Comparison of ENCODE assay signal across 11 mouse cellular contexts in genomic region chr9:42109131-42109530, GRCm38 (mm10). TPM values are rescaled to one million over a fixed set of nuclear protein-coding genes. Genes with fewer than 3 reads are reported as not detected.
DNase-seq lines count a peak whose midpoint lies in the region; ATAC-seq and TF ChIP-seq lines count a peak whose summit lies in the region.
"Had no signal": no experiment of that assay in that cellular context is flagged by ENCODE, and none has a peak within 500 bp of the region (broad histone marks: within the 10 kb centered on the region; RNA-seq: fewer than 3 reads in every experiment).

No protein-coding gene starts in this region.

- 48% methylated on average over 5 of the region's 5 CpGs for WGBS in kidney, adult 2 months
- 32% methylated on average over 5 of the region's 5 CpGs for WGBS in lung, embryonic 16.5 days
- 28% methylated on average over 5 of the region's 5 CpGs for WGBS in small intestine, adult 2 months
- WGBS in forebrain, embryonic 16.5 days, result 74% methylated on average over 5 of the region's 5 CpGs

- H3K27me3 ChIP-seq in kidney, adult 2 months (replicated peaks; ENCODE audit: control insufficient read depth, insufficient read depth, low read length), result no peaks in the 10 kb centered on the region
- no peaks in the 10 kb centered on the region for H3K27me3 ChIP-seq in lung, embryonic 16.5 days (ENCODE audit: control insufficient read depth, insufficient read depth, low read depth, low read length)
- H3K27me3 ChIP-seq in small intestine, adult 2 months (ENCODE audit: control insufficient read depth, insufficient read depth, low read length), result no peaks in the 10 kb centered on the region
- no peaks in the 10 kb centered on the region for H3K27me3 ChIP-seq in forebrain, embryonic 16.5 days (replicated peaks; ENCODE audit: control insufficient read depth, insufficient read depth, low read length)
- H3K27me3 ChIP-seq: CH12.LX had no signal

- no peaks in the 10 kb centered on the region for H3K9me3 ChIP-seq in lung, embryonic 16.5 days (ENCODE audit: control insufficient read depth, low read length)
- H3K9me3 ChIP-seq in forebrain, embryonic 16.5 days (ENCODE audit: control insufficient read depth, low read length), result no peaks in the 10 kb centered on the region
- H3K9me3 ChIP-seq: limb, embryonic 12.5 days had no signal

- TF ChIP-seq POLR2A in kidney, adult 2 months (IDR thresholded peaks at IDR 0.05; ENCODE audit: low read depth, low read length), result no peak
- TF ChIP-seq POLR2A in small intestine, adult 2 months (IDR thresholded peaks at IDR 0.05; ENCODE audit: low read depth, low read length), result no peak

- no peak for TF ChIP-seq CTCF in kidney, adult 2 months (conservative IDR thresholded peaks at IDR 0.05; ENCODE audit: insufficient read depth, insufficient read length, low read depth, low read length)
- TF ChIP-seq CTCF in small intestine, adult 2 months (IDR thresholded peaks at IDR 0.05; ENCODE audit: extremely low read depth, insufficient read length, insufficient replicate concordance, low read depth, low read length), result no peak

- no peak for ATAC-seq in lung, embryonic 16.5 days (ENCODE audit: low read depth)
- ATAC-seq in forebrain, embryonic 16.5 days, result no peak

- H3K27ac ChIP-seq in kidney, adult 2 months (ENCODE audit: insufficient read depth, low read depth, low read length), result peak overlapping the region; percentile 90
- H3K27ac ChIP-seq in lung, embryonic 16.5 days (ENCODE audit: low read length), result peak overlapping the region; percentile 84
- H3K27ac ChIP-seq in small intestine, adult 2 months (ENCODE audit: insufficient read depth, low read depth, low read length), result peak overlapping the region; percentile 79
- H3K27ac ChIP-seq in forebrain, embryonic 16.5 days (ENCODE audit: low read length), result no peak overlapping the region
- H3K27ac ChIP-seq: limb, embryonic 12.5 days had no signal

- H3K4me1 ChIP-seq in kidney, adult 2 months (ENCODE audit: control insufficient read depth, insufficient read depth, low read length), result peaks cover 31% of the 10 kb centered on the region
- H3K4me1 ChIP-seq in lung, embryonic 16.5 days (replicated peaks; ENCODE audit: control insufficient read depth, insufficient read depth, low read length), result peaks cover 34% of the 10 kb centered on the region
- peaks cover 29% of the 10 kb centered on the region for H3K4me1 ChIP-seq in small intestine, adult 2 months (ENCODE audit: control insufficient read depth, insufficient read depth, insufficient read length, low read length)
- 0 out of 2 replicates have a peak, but pooled peaks cover 5% of the 10 kb centered on the region for H3K4me1 ChIP-seq in forebrain, embryonic 16.5 days (replicated peaks; ENCODE audit: control insufficient read depth, insufficient read depth, low read length)

- no peak overlapping the region; the same call in 1 of the 2 replicates for H3K4me2 ChIP-seq in lung, embryonic 16.5 days (ENCODE audit: low read depth, low read length)
- H3K4me2 ChIP-seq in forebrain, embryonic 16.5 days (ENCODE audit: low read length), result no peak overlapping the region
- H3K4me2 ChIP-seq: limb, embryonic 12.5 days; midbrain, embryonic 11.5 days had no signal

- DNase-seq in kidney, adult 2 months, result no peak
- no peak for DNase-seq in kidney, postnatal 36 days
- no peak for DNase-seq in lung, postnatal 25 days (ENCODE audit: low spot score)
- peak; percentile 60 for DNase-seq in R1 (ENCODE audit: low read depth, low spot score)
- DNase-seq: right cerebral cortex, postnatal 14 days had no signal

- H3K4me3 ChIP-seq in kidney, adult 2 months (ENCODE audit: insufficient read depth, low read depth, low read length), result no peak overlapping the region
- no peak overlapping the region for H3K4me3 ChIP-seq in lung, embryonic 16.5 days (ENCODE audit: low read length)
- no peak overlapping the region for H3K4me3 ChIP-seq in small intestine, adult 2 months (ENCODE audit: low read depth, low read length)
- H3K4me3 ChIP-seq in forebrain, embryonic 16.5 days (replicated peaks; ENCODE audit: low read length), result no peak overlapping the region
- H3K4me3 ChIP-seq: limb, embryonic 12.5 days had no signal

- H3K36me3 ChIP-seq in kidney, adult 2 months (ENCODE audit: control insufficient read depth, insufficient read depth, low read length), result no peaks in the 10 kb centered on the region
- H3K36me3 ChIP-seq in lung, embryonic 16.5 days (ENCODE audit: control insufficient read depth, insufficient read depth, low read length), result no peaks in the 10 kb centered on the region
- H3K36me3 ChIP-seq in small intestine, adult 2 months (ENCODE audit: control insufficient read depth, insufficient read depth, low read length), result 0 out of 2 replicates have a peak, but pooled peaks cover 2% of the 10 kb centered on the region
- no peaks in the 10 kb centered on the region for H3K36me3 ChIP-seq in forebrain, embryonic 16.5 days (ENCODE audit: control insufficient read depth, insufficient read depth)
- H3K36me3 ChIP-seq: limb, embryonic 12.5 days had no signal

- no peak overlapping the region for H3K9ac ChIP-seq in lung, embryonic 16.5 days (ENCODE audit: low read length)
- H3K9ac ChIP-seq in forebrain, embryonic 16.5 days (replicated peaks; ENCODE audit: low read depth, low read length), result no peak overlapping the region
- H3K9ac ChIP-seq: limb, embryonic 12.5 days had no signal

RNA-seq across cellular contexts. Expression of gene Sorl1, which starts 15.0 kb away (rescaled TPM):
- 58.1 and 80.7 TPM in 2 replicates for polyA plus RNA-seq in kidney, adult 2 months (2012; rRNA removed)
- polyA plus RNA-seq in lung, embryonic 16.5 days (2015; fragmentation: Nextera tagmentation; extraction: Ambion mirVana), result 11.8 and 13.8 TPM in 2 replicates
- polyA plus RNA-seq in small intestine, adult 2 months (2012; rRNA removed), result 9.6 and 16.1 TPM in 2 replicates
- 14.6 and 14.7 TPM in 2 replicates for polyA plus RNA-seq in forebrain, embryonic 16.5 days (2015; fragmentation: Nextera tagmentation; extraction: Ambion mirVana)
